Mouse (Mus musculus): ENCODE data around the gene Atp1a4.
A peak's percentile ranks its signal among the peaks of the same experiment; 100 is the strongest.

Gene Atp1a4

GRCm38 (mm10) chr1:172219451-172220406 lies 38.5 kb downstream of the Atp1a4 start, which contains the start of gene Casq1:
TSS of gene Casq1 (minus strand) at chr1:172219868.
- DNase-seq (ENCODE audit: low spot score), result no peak

DNA sequence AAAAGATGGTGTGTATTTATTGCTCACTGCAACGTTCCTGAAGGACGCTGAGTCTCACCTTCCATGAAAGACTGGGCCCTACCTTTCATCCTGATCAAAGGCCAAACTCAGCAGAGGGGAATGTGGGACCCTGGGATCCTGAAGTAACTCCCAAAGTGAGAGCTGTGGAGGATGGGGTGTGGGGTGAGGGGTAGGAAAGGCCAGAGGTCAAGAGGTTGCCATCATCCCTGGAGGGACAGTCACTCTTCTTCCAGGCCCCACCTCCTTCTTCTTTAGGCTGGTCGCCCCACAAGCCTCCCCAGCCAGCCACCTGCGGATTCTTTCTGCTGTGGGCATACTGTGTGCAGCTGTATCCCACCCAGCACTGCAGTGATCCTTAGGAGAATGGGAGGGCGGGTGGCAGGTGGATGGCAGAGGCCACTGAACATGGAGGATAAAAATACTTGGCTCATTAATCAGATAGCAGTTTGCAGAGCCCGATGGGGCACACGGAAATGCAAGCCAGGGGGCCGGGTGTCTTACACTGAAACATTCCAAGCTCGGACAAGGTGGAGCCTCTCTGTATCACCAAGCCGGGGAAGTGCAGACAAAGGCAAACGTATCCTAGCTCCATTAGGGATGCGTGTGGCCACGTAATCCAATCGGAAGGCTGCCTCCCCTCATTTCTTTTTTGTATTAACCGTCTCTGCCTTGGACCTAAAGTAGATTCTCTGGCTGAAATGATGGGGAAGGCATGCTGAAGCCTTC lies 39.9 kb downstream of the Atp1a4 start:
- DNase-seq (ENCODE audit: low spot score), result no peak

- DNase-seq (ENCODE audit: low spot score), result peak; percentile 77
Measured at GRCm38 (mm10) chr1:172217148-172217547, 41.1 kb downstream of the Atp1a4 start.

GRCm38 (mm10) chr1:172214748-172215147 lies 43.5 kb downstream of the Atp1a4 start:
- DNase-seq (ENCODE audit: low spot score), result no peak

DNA sequence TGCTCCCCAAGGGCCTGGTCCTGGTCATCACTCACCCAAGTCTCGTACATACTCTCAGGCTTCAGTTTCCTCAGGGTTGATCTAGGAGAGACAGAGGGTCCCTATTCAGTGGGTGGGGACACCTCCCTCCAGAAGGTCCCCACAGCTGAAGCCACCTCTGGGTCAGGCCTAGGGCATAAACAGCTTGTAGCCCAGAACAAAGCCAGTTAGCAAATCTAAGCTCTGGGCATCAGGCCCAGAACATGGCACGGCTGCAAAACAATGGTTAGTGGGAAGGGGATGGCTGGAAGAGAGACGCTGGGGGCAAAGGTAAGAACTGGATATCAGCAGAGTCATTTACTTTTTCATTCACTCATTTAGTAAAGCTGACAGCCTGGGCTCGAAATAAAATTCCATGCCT lies 44.4 kb downstream of the Atp1a4 start:
- DNase-seq (ENCODE audit: low spot score), result no peak

DNA sequence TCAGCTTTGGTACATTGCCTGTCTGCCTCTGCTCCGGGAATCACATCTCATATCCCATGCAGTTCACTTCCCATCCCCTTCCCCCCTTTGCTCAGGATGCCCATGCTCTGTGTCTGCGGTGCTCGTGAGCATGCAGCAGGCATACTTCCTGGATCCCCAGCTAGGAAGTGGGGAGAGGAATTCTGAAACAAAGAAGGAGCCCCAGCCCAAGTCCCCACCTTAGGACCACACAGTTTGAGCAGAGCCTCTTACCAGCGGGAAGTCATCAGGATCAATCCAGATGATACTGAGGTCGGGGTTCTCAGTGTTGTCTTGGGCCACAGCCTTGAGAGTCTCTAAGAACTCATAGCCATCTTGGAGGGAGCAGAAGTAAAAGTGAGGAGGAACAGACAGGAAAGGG lies 45.4 kb downstream of the Atp1a4 start:
- DNase-seq (ENCODE audit: low spot score), result no peak

DNA sequence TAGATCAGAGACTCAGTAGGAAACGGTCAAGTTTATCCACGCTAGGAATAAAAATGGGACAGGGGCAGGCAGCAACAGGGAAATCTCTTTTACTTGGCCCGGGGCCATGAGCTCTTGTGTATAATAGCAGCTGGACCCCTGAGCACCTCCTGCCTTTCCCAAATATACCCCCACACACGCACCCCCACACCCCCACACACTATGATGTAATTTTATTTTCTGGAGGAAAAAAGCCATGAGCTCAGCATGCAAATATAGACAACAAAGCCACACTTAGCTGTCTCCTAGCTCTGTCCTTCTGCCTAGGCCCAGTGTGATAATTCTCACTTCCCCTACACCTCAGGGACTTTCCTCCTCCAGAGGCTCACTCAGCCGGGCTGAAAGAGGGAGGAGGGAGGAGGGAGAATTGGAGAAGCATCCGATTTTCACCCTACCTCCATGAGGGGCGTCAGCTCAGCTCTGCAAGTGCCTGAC lies 51.1 kb downstream of the Atp1a4 start:
- no peak for DNase-seq (ENCODE audit: low spot score)

DNA sequence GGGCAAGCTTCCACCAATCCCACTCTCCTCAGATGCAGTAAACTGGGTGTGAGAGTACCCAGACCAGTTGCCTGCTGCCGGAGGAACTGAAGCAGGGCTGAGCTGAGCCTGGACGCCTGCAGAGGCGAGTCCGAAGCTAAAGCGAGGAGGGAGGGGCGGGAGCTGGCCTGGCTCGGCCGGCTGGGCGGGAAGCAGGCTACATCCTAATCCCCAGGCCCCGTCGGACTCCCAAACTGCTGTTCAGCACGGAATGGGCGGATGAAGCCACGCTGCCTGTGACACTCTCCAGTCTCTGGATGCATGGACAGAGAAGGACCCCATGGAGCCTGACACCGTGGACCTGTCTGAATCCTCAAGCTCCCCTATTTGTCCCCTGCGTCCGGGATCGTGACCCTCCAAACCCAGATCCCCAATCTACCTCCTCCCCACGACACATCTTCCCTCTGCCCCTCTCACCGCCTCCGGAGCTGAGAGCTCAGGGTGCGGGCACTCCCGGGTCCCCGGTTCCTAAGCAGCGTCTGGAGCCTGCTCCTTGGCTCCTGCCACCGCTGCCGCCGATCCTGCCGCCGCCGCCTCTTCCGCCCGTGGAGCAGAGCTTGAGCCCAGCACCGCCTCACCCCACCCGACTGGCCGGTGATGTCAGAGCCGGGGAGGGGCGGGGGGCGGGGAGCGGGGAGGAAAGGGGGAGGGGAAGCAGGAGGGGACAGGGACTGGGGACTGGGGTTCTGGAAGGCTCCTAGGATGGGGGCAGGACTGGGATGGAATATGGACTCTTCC lies 51.9 kb downstream of the Atp1a4 start, which contains the start of gene Pea15a:
TSS of gene Pea15a (minus strand) at position 664 of the 777 bp plus-strand sequence.
- DNase-seq (ENCODE audit: low spot score), result peak; percentile 25

DNA sequence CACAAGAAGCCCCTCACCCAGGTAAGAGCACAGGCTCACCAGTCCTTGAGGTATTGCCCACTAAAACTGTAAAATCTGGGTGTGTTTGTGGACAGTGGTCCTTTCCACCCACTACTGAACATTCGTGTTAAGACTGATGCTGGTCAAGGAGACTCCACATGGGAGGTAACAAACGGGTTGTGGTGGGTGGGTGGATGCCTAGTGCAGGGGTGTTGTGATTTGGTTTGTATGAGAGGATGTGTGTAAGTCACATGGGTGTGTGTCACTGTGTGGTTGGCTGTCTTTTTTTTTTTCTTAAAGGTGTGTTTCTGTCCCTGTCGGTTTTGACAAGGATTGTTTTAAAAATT lies 52.5 kb downstream of the Atp1a4 start:
- DNase-seq (ENCODE audit: low spot score), result no peak

- no peak for DNase-seq (ENCODE audit: low spot score)
Measured at GRCm38 (mm10) chr1:172204814-172205740, 53.1 kb downstream of the Atp1a4 start.

DNA sequence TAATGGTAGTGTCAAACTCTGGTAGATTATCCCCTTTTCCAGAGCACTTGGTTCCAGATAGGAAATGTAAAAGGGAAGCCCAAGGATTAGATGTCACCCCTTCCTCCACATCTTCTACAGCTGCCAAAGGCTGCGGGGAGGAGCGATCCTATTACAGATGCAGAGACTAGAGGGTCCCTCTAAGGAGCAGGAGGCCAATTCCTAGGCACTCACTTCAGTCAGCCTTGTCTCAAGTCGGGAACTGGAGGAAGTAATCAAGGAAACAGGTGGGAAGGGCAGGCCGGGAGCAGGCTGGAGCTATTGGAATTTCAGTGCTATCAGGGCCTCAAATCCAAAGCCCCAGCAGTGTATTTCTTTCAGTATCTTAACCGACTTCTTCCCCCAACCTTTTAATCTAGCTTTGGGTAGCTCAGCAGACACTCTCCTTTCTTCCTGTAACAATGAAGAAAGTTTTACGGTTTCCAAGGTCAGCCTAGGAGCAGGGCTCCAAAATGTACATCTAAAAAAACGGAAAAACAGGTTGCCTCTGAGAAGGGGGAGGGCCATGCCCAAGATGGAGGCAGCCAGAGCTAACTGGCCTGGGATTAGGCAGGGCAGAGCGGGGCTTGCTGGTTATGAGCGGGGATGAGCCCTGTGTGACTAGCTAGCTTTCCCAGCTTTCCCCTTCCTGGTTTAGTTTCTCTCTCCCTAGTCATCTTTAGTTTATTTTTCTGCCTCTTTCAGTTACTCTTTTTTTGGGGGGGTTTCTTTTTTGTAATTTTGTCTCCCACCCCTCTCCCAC lies 54.0 kb downstream of the Atp1a4 start:
- no peak for DNase-seq (ENCODE audit: low spot score)

DNA sequence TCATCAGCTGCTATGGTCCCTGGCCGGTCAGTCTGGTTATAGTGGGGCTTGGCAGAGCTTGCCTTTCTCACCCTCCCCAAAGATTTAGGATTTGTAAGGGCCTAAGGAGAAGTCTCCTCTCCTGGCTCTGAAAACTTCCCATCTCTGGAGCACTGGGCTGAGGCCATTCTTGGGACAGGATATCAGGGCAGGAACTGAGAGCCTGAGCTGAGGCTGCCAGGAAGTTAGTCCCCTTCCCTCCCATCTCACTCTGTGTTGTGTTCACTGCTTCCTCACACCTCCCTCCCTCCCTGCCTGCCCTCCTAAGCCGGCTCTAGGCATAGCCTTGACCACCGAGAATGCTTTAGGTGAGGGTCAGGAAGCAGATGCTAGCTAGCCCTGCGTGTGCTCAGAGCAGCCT lies 54.6 kb downstream of the Atp1a4 start:
- DNase-seq (ENCODE audit: low spot score), result no peak

DNA sequence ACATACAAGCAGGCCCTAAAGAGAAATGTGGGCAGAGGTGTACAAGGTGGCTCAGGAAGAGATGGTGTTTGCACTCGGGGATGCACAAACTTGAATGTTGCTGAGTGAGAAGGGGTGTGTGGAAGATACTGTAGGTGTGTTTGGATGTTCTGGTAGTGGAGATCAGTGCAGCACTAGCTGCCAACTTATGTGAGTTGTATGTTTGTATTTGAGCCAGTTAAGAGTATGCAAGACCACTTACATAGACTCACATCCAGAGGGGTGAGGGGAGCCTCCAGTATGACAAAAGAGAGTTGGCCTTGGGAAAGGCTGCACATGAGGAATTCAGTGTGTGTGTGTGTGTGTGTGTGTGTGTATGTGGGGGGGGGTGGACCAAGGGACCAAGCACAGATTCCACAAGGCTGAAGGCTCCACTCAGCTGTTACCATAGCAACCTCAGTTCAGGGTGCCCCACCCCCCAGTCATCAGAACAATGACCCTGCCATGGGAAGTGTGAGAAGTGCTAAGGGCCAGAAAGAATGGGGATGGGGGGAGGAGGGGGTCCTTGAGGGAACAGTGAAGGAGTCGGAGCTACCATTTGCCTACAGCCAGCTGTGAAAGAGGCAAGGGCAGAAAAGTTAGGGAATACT lies 55.2 kb downstream of the Atp1a4 start:
- no peak for DNase-seq (ENCODE audit: low spot score)

- no peak for DNase-seq (ENCODE audit: low spot score)
Measured at GRCm38 (mm10) chr1:172201967-172202880, 56.0 kb downstream of the Atp1a4 start.

- no peak for DNase-seq (ENCODE audit: low spot score)
Measured at GRCm38 (mm10) chr1:172200871-172201447, 57.3 kb downstream of the Atp1a4 start.

GRCm38 (mm10) chr1:172200161-172200560 lies 58.1 kb downstream of the Atp1a4 start:
- DNase-seq (ENCODE audit: low spot score), result no peak

GRCm38 (mm10) chr1:172198996-172199395 lies 59.2 kb downstream of the Atp1a4 start:
- no peak for DNase-seq (ENCODE audit: low spot score)

DNA sequence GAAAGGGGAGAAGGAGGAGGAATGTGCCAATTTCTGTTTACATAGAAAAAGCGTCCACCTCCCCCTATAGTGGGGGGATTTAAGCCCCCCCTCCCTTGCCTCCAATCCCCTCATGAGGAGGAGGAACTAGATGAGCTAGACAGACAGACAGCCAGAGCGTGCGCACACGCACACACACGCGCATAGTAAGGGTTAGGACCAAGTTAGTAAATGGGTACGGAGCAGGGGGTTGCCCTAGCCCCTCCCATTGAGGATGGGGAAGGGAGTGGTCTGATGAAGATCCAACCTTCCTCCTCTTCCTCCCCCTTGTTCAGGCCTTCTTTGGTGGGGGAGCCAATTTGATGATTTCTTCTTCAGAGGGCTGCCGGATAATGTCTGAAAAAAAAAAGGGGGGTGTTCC lies 59.9 kb downstream of the Atp1a4 start:
- no peak for DNase-seq (ENCODE audit: low spot score)
